Mouse (Mus musculus) adrenal gland, adult (tissue): ENCODE measurements at regions not wholly inside any gene's neighbourhood (a gene's known extent, or its start where the extent isn't known, plus 50 kb on each side); places are given as distances from the start of the nearest gene placed in this dataset.
A peak's percentile ranks its signal among the peaks of the same experiment; 100 is the strongest.

Source experiments
- DNase-seq, 2 experiments: peaks; one replicate each; pipeline ENCODE4 v3.0.0; 2022 to 2023; ENCODE audit warnings: low spot score in 1 of 2; ENCODE audit not compliant: inconsistent age in 2 of 2

GRCm38 (mm10) chr9:101458947-101459627 lies 207.5 kb upstream of the Ppp2r3a start:
- peak in 1 of 2 experiments; percentile 51 for DNase-seq

GRCm38 (mm10) chr9:101458306-101458946 lies 206.8 kb upstream of the Ppp2r3a start:
- no peak for DNase-seq

GRCm38 (mm10) chr9:101446316-101446715 lies 194.7 kb upstream of the Ppp2r3a start:
- DNase-seq = no peak

- peak; percentile 29 to 68 for DNase-seq
Observed at GRCm38 (mm10) chr9:101445764-101446163, 194.2 kb upstream of the Ppp2r3a start.

- no peak for DNase-seq
Observed at GRCm38 (mm10) chr9:101445293-101445692, 193.7 kb upstream of the Ppp2r3a start.

- DNase-seq = no peak
Observed at GRCm38 (mm10) chr9:101439856-101440255, 188.3 kb upstream of the Ppp2r3a start.

GRCm38 (mm10) chr9:101438564-101439180 lies 187.1 kb upstream of the Ppp2r3a start:
- DNase-seq = no peak

- DNase-seq = no peak
Observed at GRCm38 (mm10) chr9:101424974-101425670, 173.5 kb upstream of the Ppp2r3a start.

GRCm38 (mm10) chr9:101423041-101423440 lies 171.4 kb upstream of the Ppp2r3a start:
- no peak for DNase-seq

GRCm38 (mm10) chr9:101422006-101422405 lies 170.4 kb upstream of the Ppp2r3a start:
- DNase-seq = no peak

- DNase-seq = no peak
Observed at GRCm38 (mm10) chr9:101421136-101421535, 169.5 kb upstream of the Ppp2r3a start.

- DNase-seq = no peak
Observed at GRCm38 (mm10) chr9:101420181-101420580, 168.6 kb upstream of the Ppp2r3a start.

GRCm38 (mm10) chr9:101417660-101418059 lies 166.1 kb upstream of the Ppp2r3a start:
- DNase-seq = no peak

GRCm38 (mm10) chr9:101416321-101416720 lies 164.7 kb upstream of the Ppp2r3a start:
- DNase-seq = no peak

GRCm38 (mm10) chr9:101413071-101413633 lies 161.6 kb upstream of the Ppp2r3a start:
- DNase-seq = peak; percentile 11 to 76

GRCm38 (mm10) chr9:101411951-101412350 lies 160.4 kb upstream of the Ppp2r3a start:
- no peak for DNase-seq

GRCm38 (mm10) chr9:101411532-101411880 lies 159.9 kb upstream of the Ppp2r3a start:
- no peak for DNase-seq

- no peak for DNase-seq
Observed at GRCm38 (mm10) chr9:101410783-101411531, 159.4 kb upstream of the Ppp2r3a start.

GRCm38 (mm10) chr9:101410348-101410747 lies 158.8 kb upstream of the Ppp2r3a start:
- no peak for DNase-seq

GRCm38 (mm10) chr9:101408116-101408515 lies 156.5 kb upstream of the Ppp2r3a start:
- DNase-seq = no peak

- DNase-seq = no peak
Observed at GRCm38 (mm10) chr9:101407141-101407540, 155.5 kb upstream of the Ppp2r3a start.
